Mouse (Mus musculus) heart, adult 18-20 months (tissue): Measurements from ENCODE around the gene Lpp. TPM values are rescaled to one million over a fixed set of nuclear protein-coding genes. Genes with fewer than 3 reads are reported as not detected.

Experiments used
- DNase-seq, 2 experiments: peaks; one replicate each; pipeline ENCODE4 v3.0.0; 2021 to 2022; ENCODE audit warnings: mixed read lengths in 1 of 2
- total RNA-seq, 2 experiments: library from RNA; stranded (reverse); gene quantifications; 2 replicates each; pipeline ENCODE4 v1.2.3; 2021

Gene Lpp
- total RNA-seq, 2 experiments from 2014 or later, result 20.7 to 25.2 TPM

DNA sequence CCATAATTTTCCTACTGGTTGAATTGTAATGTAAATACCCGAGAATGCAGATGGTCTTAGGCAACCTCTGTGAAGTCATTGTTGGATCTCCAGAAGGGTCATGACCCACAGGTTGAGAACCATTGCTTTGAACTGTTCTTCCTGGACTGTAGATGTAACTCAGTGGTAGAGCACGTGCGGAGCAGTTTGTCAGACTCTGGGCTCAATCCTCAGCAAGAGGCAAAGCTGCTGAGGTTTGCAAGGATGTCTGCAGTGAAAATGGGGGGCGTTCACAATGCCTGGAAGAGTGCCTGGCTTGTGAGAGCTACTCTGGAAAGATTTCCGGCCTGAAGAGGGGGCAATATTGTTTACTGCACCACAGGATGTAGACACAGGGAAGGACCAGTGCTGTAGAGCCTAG, 6.2 kb downstream of the Lpp start:
- peak in 1 of 2 experiments; percentile 31 for DNase-seq

DNA sequence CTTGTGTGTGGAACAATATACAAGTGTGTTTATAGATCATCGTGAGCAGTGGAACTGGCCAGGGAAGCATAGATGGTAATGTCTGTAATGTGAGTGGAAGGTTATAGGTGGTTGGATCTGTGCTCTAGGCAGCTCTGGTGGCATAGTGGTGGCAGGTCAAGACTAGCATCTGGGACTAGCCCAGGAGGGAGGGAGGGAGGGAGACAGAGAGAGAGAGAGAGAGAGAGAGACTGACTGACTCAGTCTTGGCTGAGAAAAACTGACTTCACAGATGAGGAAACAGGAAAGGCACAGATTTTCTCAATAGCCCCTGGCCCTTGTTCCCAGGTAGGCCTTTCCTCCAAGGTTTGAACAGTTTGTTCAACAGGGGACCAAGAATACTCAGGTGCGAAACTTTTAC, 7.5 kb downstream of the Lpp start:
- no peak for DNase-seq

DNA sequence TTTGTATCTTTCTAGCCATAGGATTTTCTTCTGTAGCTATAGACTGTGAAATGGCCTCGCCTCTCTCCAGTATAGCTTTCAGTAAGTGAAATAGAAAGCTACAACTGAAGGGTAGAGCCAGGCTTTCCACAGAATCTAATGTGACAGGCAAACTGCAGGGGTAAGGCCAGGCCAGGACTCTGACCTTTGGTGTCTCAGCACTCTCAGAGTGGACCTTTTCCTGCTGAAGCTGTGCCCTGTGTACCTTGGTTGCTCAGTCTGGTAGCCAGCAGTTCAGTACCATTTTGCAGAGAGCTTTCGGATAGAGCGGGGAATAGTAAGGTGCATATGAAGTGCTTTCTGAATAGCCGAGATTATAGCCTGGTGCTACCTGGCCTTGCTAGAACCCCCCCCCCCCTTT, 9.5 kb downstream of the Lpp start:
- no peak for DNase-seq

DNA sequence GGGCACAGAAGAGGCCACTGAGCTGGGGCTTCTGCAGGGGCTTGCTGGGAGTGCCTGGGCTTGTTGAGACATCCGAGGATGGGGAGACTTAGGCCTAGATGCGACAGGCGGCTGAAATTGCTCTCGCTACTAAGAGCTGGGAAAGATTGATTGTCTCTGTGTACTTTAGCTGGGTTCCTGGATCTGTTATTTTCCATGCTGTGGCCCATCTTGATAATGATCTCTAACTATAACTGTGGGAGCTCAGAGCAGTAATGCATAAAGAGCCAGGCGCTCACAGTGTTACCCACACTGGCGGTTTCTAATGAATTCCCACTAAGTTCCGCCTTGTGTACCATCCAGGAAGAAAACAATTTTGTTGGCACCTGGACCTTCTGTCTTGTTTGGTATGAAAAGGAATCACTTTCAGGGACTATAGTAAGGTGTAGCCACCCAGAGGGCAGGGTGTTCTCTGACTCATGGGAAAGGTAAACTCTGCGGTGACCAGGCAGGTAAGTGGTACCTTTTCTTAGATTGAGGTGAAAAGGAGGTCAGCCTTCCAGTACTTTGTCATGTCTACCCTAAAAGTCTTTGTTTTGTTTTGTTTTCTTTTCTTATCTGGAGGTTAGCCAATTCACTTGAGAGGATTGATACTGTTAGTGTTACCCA, 10.6 kb downstream of the Lpp start:
- no peak for DNase-seq

DNA sequence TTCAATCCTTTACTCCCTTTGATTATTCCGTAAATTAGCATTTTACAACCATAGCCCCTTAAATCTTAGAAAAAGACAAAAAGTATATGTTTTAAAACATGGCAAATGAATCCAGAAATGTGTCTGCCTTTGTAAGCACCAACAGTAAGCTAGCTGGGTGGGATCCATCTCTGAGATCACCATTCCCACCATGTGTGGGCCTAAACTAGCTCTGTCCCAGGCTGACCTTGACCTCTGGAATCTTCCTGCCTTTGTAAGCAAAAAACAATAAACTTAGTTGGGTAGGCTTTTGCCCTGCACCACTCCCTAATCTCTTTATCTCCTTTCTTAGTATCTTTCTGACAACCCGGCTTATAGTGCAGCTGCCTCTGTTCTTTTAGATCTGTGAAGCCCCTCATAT, 13.2 kb downstream of the Lpp start:
- DNase-seq, result no peak

DNA sequence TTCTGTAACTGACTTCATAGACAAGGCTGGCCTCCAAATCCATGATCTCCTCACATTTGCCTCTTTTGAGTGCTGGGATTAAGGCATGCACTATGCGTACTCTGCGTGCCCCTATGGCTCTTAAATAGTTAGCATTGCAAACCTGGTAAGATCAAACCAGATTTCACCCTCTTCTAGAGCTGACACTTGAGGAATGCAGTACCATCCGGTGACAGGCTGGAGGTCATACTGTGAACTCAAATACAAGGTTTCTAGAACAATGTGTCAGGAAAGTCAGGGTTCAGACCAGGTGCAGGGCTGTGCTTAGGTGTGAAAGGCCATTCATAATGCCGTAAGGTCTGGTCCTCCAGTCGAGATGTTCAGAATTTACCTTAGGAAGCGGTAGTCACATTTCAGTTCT, 18.0 kb downstream of the Lpp start:
- DNase-seq, result no peak

DNA sequence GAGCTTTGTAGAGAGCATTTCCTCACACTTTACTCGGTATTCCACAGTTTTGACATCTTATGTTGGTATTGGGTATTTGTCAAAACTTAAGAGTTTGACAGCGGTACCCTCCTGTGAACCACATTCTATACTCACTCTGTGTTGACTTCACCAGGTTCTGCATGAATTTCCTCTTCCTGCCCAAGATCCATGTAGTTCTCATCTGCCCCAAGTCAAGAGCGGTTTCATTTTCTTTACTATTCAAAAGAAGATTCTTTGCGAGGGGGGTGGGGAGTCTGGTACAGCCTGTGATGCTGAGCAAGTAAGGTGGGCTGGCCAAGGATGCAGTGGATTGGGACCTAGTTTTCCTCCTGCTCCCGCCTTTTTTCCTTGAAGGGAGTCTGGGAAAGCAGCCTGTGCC, 18.9 kb downstream of the Lpp start:
- DNase-seq, result no peak

DNA sequence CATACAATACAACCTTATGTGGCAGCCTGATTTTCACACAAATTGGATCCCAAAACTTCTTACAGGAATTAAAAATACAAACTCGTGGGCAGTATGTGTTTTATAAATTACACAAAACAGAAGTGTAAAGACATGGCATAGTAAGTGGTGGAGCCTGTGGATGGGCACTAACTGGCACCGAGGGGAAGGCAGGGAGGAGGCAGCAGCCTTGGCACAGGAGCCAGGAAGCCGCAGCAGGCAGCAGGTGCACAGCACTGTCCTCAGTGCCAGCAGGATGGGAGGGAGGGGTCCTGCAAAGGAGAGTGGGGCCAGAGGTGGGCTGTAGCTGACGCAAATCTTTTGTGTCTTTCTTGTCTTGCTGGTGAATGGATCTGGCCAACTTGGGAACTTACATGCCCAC, 19.8 kb downstream of the Lpp start:
- no peak for DNase-seq

DNA sequence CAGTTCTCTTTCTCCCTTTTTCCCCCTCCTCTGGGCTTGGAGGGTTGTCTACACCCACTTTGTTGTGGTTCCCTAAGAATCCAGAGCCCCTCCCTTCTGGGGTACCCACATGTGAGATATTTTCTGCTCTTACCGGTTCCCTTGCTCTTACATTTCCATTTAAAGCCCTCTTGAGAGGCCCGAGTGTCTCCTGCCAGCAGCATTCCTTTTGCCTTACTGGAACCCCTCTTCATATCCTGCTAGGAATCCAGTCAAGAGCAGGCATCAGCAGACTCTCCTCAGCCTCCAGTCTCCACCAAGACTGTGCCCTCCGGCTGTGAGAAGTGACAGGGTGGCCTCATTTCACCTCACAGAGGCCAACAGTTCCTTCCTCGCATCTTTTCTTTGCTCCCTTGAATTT, 24.7 kb downstream of the Lpp start:
- DNase-seq, result peak in 1 of 2 experiments; percentile 33

DNA sequence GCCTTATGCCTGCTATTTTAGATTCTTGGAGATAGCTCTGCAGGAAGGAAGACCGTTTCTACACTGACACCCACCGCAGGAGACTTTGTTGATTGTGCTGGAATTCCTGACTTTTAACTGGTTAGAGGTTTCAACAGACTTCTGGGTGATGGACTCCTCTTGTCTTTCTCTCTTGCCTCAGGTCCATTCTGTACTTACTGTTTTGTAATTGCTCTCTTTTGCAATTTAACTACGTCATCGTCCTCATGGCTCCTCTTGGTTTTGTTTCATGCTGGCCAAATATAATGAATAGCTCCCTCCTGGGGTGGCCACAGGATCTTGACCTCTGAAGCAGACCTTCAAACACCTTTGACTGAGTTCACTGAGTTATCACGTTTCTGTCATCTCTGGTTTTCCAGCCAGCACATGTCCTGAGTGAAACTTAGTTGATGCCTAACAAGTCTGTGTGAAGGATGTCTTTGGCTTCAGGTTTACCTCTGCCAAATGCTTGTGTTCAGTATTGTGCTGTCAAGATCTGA, 27.4 kb downstream of the Lpp start:
- DNase-seq, result no peak

DNA sequence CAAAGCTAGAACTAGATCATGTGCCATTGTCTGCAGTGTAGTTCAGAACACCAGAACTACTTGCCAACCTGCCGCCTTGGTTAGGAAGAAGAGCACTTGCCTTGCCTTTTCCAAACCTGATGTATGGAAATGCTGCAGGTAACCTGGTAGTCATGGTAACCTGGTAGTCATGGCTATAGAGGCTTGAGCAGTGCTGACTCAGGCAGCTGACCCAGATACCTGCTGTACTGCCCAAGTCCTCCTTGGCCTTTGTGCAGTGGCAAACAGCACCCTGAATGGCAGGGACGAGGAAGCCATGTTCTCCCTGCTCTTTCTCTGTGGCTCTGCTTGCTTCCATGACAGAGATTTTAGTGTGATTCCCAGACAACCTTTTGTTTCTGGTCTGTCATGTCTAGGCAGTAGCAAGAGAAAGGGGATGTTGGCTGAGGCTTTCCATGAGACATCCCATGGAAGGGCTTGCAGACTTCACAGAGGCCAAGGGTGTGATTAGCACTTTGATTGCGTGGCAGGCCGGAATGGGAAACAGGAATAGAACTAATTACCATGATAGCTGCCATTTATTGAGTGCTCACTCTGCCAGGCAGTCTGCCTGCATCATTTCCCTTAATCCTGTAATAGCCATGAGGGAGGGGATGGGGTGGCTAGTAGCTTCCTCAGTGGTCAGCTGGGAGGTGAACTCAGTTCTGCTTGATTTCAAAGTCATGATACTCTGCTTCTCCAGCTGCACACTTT, 28.5 kb downstream of the Lpp start:
- DNase-seq, result no peak

DNA sequence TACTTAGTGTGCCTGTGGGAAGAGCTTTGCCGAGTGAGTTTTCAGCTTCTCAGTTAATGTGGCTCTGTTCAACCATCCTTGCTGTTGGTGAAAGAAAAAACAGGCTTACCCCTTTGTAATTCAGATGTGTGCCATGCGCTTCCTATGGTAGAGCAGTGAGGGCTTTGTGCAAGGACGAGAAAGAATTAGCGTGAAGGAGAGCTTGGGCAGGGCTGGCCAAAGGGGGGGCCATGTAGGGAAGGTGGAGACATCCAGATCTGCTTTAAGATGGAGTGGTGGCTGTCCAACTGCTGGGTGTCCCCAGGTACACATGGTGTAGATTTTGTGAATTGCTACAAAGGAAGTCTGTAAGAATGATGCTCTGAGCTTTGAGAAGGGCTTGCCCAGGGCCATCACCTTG, 29.9 kb downstream of the Lpp start:
- no peak for DNase-seq

DNA sequence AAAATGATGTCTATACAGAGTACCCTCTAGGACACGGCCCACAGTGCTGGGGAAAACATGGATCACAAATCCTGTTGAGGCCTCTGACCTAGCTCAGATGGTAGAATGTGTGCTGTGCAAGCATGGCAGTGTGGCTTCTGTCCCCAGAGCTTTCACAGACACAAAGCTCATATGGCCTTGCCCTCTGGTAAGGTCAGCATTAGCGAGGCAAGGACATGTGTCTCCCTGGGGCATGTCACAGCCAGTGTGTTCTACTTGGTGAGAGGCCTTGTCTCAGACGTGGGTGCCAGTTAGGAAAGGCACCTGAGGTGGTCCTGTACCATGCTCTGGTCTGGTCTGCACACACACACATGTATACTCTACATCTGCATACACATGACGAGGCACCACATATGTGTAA, 30.4 kb downstream of the Lpp start:
- DNase-seq, result no peak

DNA sequence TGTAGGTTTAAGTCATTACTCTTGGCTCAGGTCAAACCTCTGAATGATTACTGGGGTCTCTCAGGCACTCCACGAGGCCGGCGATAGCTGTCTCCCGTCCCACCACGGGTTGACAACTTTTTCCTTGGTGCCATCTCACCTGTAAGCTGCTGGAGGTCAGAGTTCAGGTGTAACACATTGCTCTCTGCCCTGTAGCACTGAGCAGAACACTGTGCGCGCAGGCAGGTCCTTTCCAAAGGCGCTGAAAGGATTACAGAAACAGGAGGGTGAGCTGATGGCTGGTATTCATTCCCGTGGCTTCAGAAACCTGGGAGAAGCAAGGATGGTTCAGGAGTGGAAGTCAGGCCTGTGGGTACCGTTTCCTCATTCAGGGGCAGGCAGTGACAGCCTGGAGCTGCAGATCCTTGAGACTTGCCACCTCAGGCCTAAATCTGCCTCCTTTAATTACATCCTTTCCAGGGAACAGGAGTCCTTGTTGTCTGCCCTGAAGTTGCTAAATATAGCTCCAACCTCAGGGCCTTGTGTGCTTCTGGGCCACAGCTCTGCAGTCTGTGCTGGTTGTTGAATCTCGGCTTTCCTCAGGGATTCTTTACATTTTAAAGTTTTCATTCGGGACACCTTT, 31.2 kb downstream of the Lpp start:
- peak; percentile 33 to 45 for DNase-seq

DNA sequence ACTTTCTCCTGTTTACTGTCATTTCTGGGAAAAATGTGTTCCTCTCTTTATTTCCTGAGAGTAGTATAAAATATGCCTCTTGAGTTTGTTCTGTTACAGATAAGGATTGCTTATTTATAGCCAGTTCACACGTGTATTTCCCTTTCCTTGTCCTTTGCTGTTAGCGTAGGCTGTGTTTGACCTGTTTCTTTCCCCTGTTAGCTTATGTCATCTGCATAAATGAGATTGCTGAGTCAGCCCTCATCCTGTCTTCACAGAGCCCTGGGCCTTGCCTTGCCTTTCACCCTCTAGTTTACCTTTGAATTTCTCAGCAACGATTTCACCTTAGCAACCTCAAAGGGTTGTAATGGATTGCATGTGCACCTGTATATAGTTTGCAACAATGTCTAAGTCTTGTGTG, 32.5 kb downstream of the Lpp start:
- no peak for DNase-seq

DNA sequence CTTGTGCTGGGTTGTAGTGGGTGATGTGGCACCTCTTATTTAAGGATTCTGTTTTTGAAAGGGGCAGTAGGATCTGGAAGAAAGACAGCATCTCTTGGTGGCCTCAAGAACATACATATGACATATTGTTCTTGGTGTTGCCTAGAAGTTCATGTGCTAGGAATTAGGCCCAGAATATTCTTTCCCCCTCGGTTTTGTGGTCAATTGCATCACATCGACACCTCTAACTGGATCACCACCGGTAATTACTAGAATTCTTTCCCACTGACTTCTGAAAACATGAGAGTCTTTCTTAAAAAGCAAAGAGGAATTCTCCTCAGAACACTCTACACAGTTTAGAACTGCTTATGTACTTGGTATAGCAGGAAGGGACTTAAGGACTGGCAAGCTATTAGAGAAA, 34.3 kb downstream of the Lpp start:
- DNase-seq, result no peak

DNA sequence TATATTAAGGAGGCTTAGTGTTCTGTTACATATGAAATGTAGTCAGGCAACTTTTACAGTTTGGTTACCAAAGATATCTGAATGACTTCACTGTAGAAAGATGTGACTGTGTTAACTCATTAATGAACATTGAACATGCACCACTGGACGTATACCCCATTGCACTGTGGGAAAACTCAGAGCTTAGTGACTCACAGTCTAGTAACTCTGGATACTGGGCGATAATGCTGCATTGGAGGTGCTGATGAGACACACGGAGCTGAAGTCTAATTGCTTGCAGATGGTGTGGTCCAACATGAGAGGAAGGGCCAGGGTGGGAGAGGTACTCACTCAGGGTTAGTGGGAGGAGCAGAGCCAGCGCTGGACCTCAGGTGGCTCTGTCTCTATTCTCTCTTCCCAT, 34.7 kb downstream of the Lpp start:
- no peak for DNase-seq

DNA sequence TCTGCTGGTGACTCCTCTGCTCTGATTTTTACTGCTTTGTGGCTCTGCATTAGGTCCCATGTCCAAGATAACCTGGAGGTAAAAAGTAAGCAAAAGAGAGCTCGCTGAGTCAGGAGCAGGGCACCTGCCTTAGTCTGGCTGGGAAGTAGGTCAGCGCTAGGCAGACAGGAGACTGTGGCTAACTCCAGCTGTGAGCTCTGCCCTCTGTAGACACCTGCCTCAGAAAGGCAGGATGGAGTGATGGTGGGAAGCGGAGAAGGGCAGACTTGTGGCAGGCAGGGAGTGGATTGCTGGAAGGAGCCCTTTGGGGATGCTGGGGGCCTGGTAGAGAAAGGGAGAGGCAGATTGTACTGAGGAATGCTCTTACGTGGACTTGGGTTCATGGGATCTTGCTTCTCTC, 35.4 kb downstream of the Lpp start:
- no peak for DNase-seq

DNA sequence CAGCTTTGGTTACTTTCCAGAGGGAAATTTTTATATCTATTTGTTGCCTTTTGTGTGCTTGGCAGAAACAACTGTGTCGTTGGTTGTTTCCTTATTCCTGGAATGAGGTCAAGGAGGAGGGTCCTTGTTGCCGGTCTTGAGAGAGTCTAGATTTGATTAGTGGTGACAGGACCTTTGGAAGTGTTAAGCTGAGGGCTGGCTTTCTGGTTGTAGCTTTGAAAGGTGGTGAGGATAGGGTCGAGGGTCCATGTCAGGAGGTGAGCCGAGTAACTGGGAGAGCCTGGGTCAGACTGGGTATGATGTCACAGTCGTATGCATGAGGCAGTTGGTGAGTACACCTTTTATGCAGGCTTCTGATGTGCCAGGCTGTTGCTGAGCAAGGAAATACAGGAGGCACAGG, 36.4 kb downstream of the Lpp start:
- no peak for DNase-seq

DNA sequence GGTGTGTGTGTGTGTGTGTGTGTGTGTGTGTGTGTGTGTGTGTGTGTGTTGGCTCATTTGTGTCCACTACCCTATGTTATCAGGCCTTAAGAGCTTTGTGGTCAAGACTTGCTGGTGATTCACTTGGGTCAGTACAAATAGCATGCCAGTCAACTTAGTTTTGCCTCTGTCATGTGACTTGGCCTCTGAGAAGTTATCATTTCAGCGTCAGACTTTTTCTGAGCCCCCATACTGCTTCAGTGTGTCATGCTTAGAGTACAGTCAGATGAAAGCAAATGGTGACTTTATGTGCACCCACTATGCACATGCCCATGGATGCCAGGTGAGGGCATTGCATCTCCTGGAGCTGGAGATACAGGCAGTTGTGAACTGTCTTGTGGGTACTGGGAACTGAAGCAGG, 38.5 kb downstream of the Lpp start:
- DNase-seq, result no peak

DNA sequence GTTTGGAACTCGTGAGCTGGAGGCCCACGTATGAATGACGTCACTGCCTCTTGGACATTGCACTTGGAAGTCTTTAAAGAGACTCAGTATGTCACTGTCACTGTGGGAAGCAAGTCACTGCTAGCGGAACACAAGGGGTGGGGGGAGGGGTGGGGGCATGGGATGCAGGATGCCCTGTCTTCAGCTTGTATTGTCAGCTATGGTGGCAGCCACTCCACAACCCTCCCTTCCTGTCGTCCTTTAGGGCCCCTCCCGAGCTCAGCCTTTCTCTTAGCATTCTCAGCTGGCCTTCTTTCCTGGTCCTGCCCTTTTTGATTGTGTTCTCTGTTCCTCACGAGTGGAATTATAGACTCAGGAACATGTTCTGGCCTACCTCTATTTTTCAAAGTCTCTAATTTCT, 40.3 kb downstream of the Lpp start:
- no peak for DNase-seq

DNA sequence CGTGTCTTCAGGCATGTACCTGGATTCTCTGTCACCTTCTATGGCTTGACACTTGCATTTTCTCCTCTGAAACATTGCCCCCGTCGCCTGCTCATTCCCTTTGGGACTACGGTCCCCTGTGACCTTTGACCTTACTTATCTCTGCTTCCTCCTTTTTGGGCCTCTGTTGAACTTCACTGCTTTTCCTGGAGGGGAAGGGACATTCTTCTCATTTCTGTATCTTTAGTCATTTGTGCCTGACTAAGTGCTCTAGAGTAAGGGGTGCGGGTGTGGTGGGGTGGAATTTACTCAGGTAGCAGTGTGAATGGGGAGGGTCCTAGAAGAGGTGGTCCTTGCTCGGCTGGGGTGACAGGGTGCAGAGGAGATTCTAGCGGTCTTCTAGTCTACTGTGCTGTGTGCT, 40.7 kb downstream of the Lpp start:
- DNase-seq, result no peak

DNA sequence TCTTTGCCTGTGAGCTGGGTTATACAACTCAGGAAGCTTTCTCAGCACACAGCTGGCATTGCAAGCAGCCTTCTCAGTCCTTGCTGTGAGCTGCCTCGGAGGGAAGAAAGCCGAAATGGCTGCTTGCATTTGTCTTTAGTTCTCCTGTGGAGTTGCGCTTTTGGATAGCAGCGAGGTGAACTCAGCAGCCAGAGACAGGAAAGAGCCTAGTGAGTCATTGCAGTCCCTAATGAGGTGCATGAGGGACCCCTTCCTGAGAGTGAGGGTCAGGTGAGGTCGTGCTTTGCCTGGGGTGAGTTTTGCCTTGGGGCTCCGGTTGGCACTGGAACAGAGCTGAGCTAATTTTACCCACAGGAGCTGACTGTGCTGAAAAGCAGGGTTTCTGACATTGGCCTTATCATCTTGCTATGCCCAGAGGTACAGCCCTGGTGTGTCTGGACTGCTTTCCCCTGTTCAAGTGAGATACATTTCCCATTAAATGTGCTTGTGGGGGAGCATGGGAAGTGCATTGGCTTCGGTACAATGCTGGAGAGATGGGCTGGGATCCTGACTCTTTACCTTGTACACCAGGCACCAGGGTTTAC, 41.3 kb downstream of the Lpp start:
- peak; percentile 52 to 65 for DNase-seq
